Mouse (Mus musculus): Measurements from ENCODE around the gene Ilkap. TPM values are rescaled to one million over a fixed set of nuclear protein-coding genes. Genes with fewer than 3 reads are reported as not detected.

Gene Ilkap
- polyA plus RNA-seq, 1 experiment from 2014 or later = 132 TPM

Other genes with a start within 250 kb of the Ilkap start
- gene Ramp1, start 219.0 kb downstream of the Ilkap start, polyA plus RNA-seq (2014; fragmentation: Nextera tagmentation; extraction: Ambion mirVana) = 12.5 and 14.2 TPM in 2 replicates
- gene Ube2f, start 148.5 kb downstream of the Ilkap start, polyA plus RNA-seq (2014; fragmentation: Nextera tagmentation; extraction: Ambion mirVana) = 63.8 and 67.6 TPM in 2 replicates
- 9.7 and 10.5 TPM in 2 replicates for gene Scly, start 100.5 kb downstream of the Ilkap start, polyA plus RNA-seq (2014; fragmentation: Nextera tagmentation; extraction: Ambion mirVana)
- 0.17 and 0.18 TPM in 2 replicates for gene Espnl, start 76.7 kb downstream of the Ilkap start, polyA plus RNA-seq (2014; fragmentation: Nextera tagmentation; extraction: Ambion mirVana)
- 0.25 and 0.37 TPM in 2 replicates for gene Klhl30, start 47.8 kb downstream of the Ilkap start, polyA plus RNA-seq (2014; fragmentation: Nextera tagmentation; extraction: Ambion mirVana)
- gene Erfe, start 32.4 kb downstream of the Ilkap start, polyA plus RNA-seq (2014; fragmentation: Nextera tagmentation; extraction: Ambion mirVana) = 0.66 TPM in 1 of 2 replicates, not detected in the other
- 125 and 129 TPM in 2 replicates for gene Hes6, start 15.2 kb upstream of the Ilkap start, polyA plus RNA-seq (2014; fragmentation: Nextera tagmentation; extraction: Ambion mirVana)
- gene Per2, start 60.5 kb upstream of the Ilkap start, polyA plus RNA-seq (2014; fragmentation: Nextera tagmentation; extraction: Ambion mirVana) = 3.5 and 5.2 TPM in 2 replicates
- gene Traf3ip1, start 95.8 kb upstream of the Ilkap start, polyA plus RNA-seq (2014; fragmentation: Nextera tagmentation; extraction: Ambion mirVana) = 6.5 and 7.6 TPM in 2 replicates
- 15.7 and 16.7 TPM in 2 replicates for gene Asb1, start 141.7 kb upstream of the Ilkap start, polyA plus RNA-seq (2014; fragmentation: Nextera tagmentation; extraction: Ambion mirVana)